Mouse (Mus musculus) lung, adult 2 months (tissue): Measurements from ENCODE around the gene Samd14.

Experiments
- CTCF ChIP-seq: fragments of 200-500 bp; IDR thresholded peaks from 2 replicates; pipeline ENCODE4 v1.5.1; 2011; ENCODE audit warnings: mild to moderate bottlenecking, low read length, control low read depth; ENCODE audit not compliant: insufficient read depth
- POLR2A ChIP-seq: fragments of 200-500 bp; IDR thresholded peaks from 2 replicates; pipeline ENCODE4 v1.6.1; 2011; ENCODE audit warnings: low read depth, mild to moderate bottlenecking, control low read depth, low read length, borderline replicate concordance; ENCODE audit errors: extremely low read depth

DNA sequence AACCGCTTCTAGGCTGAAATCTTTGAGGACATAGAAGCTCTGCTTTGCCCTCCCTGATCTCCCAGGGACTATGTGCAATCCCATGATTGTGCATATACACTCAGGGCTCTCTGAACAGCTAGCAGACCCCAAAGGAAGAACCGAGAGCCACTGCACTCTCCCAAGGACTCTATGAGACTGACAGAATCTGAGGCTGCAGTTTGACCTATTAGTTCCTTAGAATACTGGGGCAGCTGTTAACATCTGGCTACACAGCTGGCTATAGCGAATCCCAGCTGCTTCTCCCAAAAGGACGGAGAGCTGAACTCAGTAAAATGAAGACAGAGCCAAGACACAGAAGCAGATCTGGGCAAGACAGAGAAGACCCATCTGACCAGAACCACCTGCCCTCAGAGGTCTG is 64.2 kb downstream of the Samd14 start:
- TF ChIP-seq POLR2A (no peak), CTCF (no peak)
